Mouse (Mus musculus) hematopoietic multipotent progenitor cell, adult 10-12 weeks (in vitro differentiated cells): ENCODE data around the gene Wipi1. TPM values are rescaled to one million over a fixed set of nuclear protein-coding genes. Genes with fewer than 3 reads are reported as not detected.

ENCODE experiments used
- polyA plus RNA-seq: library from polyadenylated mRNA; stranded (reverse); fragments of >175 nt; gene quantifications from 2 replicates; pipeline ENCODE4 v1.2.3, GENCODE M21; 2012; ENCODE audit warnings: low replicate concordance

Wipi1 gene
- 10.7 and 11.5 TPM in 2 replicates for polyA plus RNA-seq

GRCm38 (mm10) chr11:109611303-109612149 lies at the start of gene Wipi1:
Gene Wipi1, minus strand, starts transcription at chr11:109611967.

GRCm38 (mm10) chr11:109649206-109649605 lies 37.4 kb upstream of the Wipi1 start, which contains the start of gene Prkar1a:
Gene Prkar1a, plus strand, starts transcription at chr11:109649405.

Other genes starting within 250 kb of the Wipi1 start
- 38.3 and 140 TPM in 2 replicates for gene Gna13, start 249.1 kb downstream of the Wipi1 start, polyA plus RNA-seq
- not detected in 2 replicates for gene 9930022D16Rik, start 198.1 kb downstream of the Wipi1 start, polyA plus RNA-seq
- 4.7 and 7.6 TPM in 2 replicates for gene Amz2, start 186.0 kb downstream of the Wipi1 start, polyA plus RNA-seq
- gene Arsg, start 138.6 kb downstream of the Wipi1 start, polyA plus RNA-seq: 1.2 and 3.2 TPM in 2 replicates
- 28.6 and 40.3 TPM in 2 replicates for gene Slc16a6, start 138.4 kb downstream of the Wipi1 start, polyA plus RNA-seq
- gene Prkar1a, start 37.4 kb upstream of the Wipi1 start, polyA plus RNA-seq: 55.0 and 76.9 TPM in 2 replicates
- gene Fam20a, start 110.3 kb upstream of the Wipi1 start, polyA plus RNA-seq: 0.55 and 1.9 TPM in 2 replicates
- not detected in 2 replicates for gene 1700012B07Rik, start 216.1 kb upstream of the Wipi1 start, polyA plus RNA-seq